10 mouse cellular contexts compared by ENCODE assay signal in genomic region chr1:86498611-86499010, GRCm38 (mm10). TPM values are rescaled to one million over a fixed set of nuclear protein-coding genes. Genes with fewer than 3 reads are reported as not detected.
DNase-seq lines count a peak whose midpoint lies in the region; ATAC-seq and TF ChIP-seq lines count a peak whose summit lies in the region.
"Had no signal": no experiment of that assay in that cellular context is flagged by ENCODE, and none has a peak within 500 bp of the region (broad histone marks: within the 10 kb centered on the region; RNA-seq: fewer than 3 reads in every experiment).

No protein-coding gene starts in this region.

- H3K9ac ChIP-seq in kidney, embryonic 15.5 days: no peak overlapping the region
- peak overlapping the region; percentile 40 for H3K9ac ChIP-seq in heart, embryonic 16.5 days (ENCODE audit: low read length)
- no peak overlapping the region for H3K9ac ChIP-seq in midbrain, embryonic 12.5 days (replicated peaks)

- no peaks in the 10 kb centered on the region for H3K9me3 ChIP-seq in kidney, embryonic 15.5 days (replicated peaks)
- H3K9me3 ChIP-seq in heart, embryonic 16.5 days (replicated peaks; ENCODE audit: control insufficient read depth, low read length): no peaks in the 10 kb centered on the region
- H3K9me3 ChIP-seq in midbrain, embryonic 12.5 days: no peaks in the 10 kb centered on the region

- no peak for ATAC-seq in kidney, embryonic 15.5 days (replicated peaks; ENCODE audit: low FRiP score)
- no peak for ATAC-seq in heart, embryonic 16.5 days (replicated peaks; ENCODE audit: extremely low read depth, insufficient read depth, low FRiP score)
- ATAC-seq in midbrain, embryonic 12.5 days (ENCODE audit: low FRiP score, low read depth): no peak
- ATAC-seq in frontal cortex, adult (ENCODE audit: low TSS enrichment): no peak

- DNase-seq in kidney, postnatal 4 days: no peak
- DNase-seq in brain, embryonic 14.5 days (ENCODE audit: low read depth): peak; percentile 44
- no peak for DNase-seq in layer of hippocampus, adult 11-12 months (ENCODE audit: low spot score)
- DNase-seq in embryo, embryonic 11 days: no peak

- H3K4me3 ChIP-seq in kidney, embryonic 15.5 days (replicated peaks): no peak overlapping the region
- H3K4me3 ChIP-seq in heart, embryonic 16.5 days (ENCODE audit: low read length): no peak overlapping the region
- H3K4me3 ChIP-seq in midbrain, embryonic 12.5 days: no peak overlapping the region
- H3K4me3 ChIP-seq: erythroblast, embryonic 14.5 days had no signal

- peak overlapping the region; percentile 92 for H3K27ac ChIP-seq in kidney, embryonic 15.5 days
- peak overlapping the region; percentile 71 for H3K27ac ChIP-seq in heart, embryonic 16.5 days (ENCODE audit: low read length)
- H3K27ac ChIP-seq in midbrain, embryonic 12.5 days (replicated peaks): peak overlapping the region; percentile 56
- H3K27ac ChIP-seq: macrophage had no signal

- no peak for TF ChIP-seq POLR2A in brain, embryonic 14.5 days (IDR thresholded peaks at IDR 0.05; ENCODE audit: borderline replicate concordance, extremely low read depth, insufficient read depth, insufficient read length, poor library complexity, severe bottlenecking)

- H3K27me3 ChIP-seq in kidney, embryonic 15.5 days: no peaks in the 10 kb centered on the region
- H3K27me3 ChIP-seq in heart, embryonic 16.5 days (ENCODE audit: control insufficient read depth, insufficient read depth, low read length): no peaks in the 10 kb centered on the region
- no peaks in the 10 kb centered on the region for H3K27me3 ChIP-seq in midbrain, embryonic 12.5 days

- peaks cover 66% of the 10 kb centered on the region for H3K4me1 ChIP-seq in kidney, embryonic 15.5 days
- peaks cover 52% of the 10 kb centered on the region for H3K4me1 ChIP-seq in heart, embryonic 16.5 days (ENCODE audit: control insufficient read depth, insufficient read depth, low read length)
- peaks cover 32% of the 10 kb centered on the region for H3K4me1 ChIP-seq in midbrain, embryonic 12.5 days

- no peaks in the 10 kb centered on the region for H3K36me3 ChIP-seq in kidney, embryonic 15.5 days
- no peaks in the 10 kb centered on the region for H3K36me3 ChIP-seq in heart, embryonic 16.5 days (ENCODE audit: control insufficient read depth, insufficient read depth)
- H3K36me3 ChIP-seq in midbrain, embryonic 12.5 days: no peaks in the 10 kb centered on the region

- 52% methylated on average over 1 of the region's 1 CpGs for WGBS in kidney, embryonic 15.5 days
- 79% methylated on average over 1 of the region's 1 CpGs for WGBS in heart, embryonic 16.5 days
- WGBS in midbrain, embryonic 12.5 days: 48% methylated on average over 1 of the region's 1 CpGs

- TF ChIP-seq CTCF in brain, embryonic 14.5 days (IDR thresholded peaks at IDR 0.05; ENCODE audit: borderline replicate concordance, extremely low read depth, insufficient read depth, insufficient read length): no peak

- H3K4me2 ChIP-seq in kidney, embryonic 15.5 days: no peak overlapping the region
- no peak overlapping the region for H3K4me2 ChIP-seq in heart, embryonic 16.5 days (ENCODE audit: low read depth, low read length)
- H3K4me2 ChIP-seq in midbrain, embryonic 12.5 days (replicated peaks): no peak overlapping the region

RNA-seq across cellular contexts. Expression of gene Ptma, which starts 27.9 kb away (rescaled TPM):
- polyA plus RNA-seq in kidney, embryonic 15.5 days (2015; fragmentation: Nextera tagmentation; extraction: Ambion mirVana): 2,949 and 3,271 TPM in 2 replicates
- 1,831 and 2,420 TPM in 2 replicates for polyA plus RNA-seq in brain, embryonic 14.5 days (2012; rRNA removed)
- polyA plus RNA-seq in heart, embryonic 16.5 days (2015; fragmentation: Nextera tagmentation; extraction: Ambion mirVana): 702 and 1,064 TPM in 2 replicates
- polyA plus RNA-seq in midbrain, embryonic 12.5 days (2016; fragmentation: Nextera tagmentation; extraction: Ambion mirVana): 2,626 and 2,824 TPM in 2 replicates
